ENCODE assay signal across 26 mouse cellular contexts in genomic region chr12:105738316-105739096, GRCm38 (mm10). TPM values are rescaled to one million over a fixed set of nuclear protein-coding genes. Genes with fewer than 3 reads are reported as not detected.
A peak's percentile ranks its signal among the peaks of the same experiment; 100 is the strongest.
DNase-seq lines count a peak whose midpoint lies in the region; ATAC-seq and TF ChIP-seq lines count a peak whose summit lies in the region.
"Had no signal": no experiment of that assay in that cellular context is flagged by ENCODE, and none has a peak within 500 bp of the region (broad histone marks: within the 10 kb centered on the region; RNA-seq: fewer than 3 reads in every experiment).

No protein-coding gene starts in this region.

- ATAC-seq in common myeloid progenitor, adult 5-6 weeks (replicated peaks; ENCODE audit: low read depth, poor library complexity, severe bottlenecking) = peak; percentile 34; the same call in 1 of the 2 replicates
- peak; percentile 70; the same call in 1 of the 2 replicates for ATAC-seq in liver, embryonic 14.5 days (ENCODE audit: insufficient read depth)
- no peak for ATAC-seq in hindbrain, postnatal 0 days
- no peak for ATAC-seq in forebrain, embryonic 13.5 days
- ATAC-seq: activated CD4-positive, CD25-positive, alpha-beta regulatory T cell, adult 4 months; midbrain, embryonic 16.5 days; Patski had no signal

- no peak overlapping the region for H3K27ac ChIP-seq in liver, embryonic 14.5 days
- no peak overlapping the region for H3K27ac ChIP-seq in hindbrain, postnatal 0 days
- no peak overlapping the region for H3K27ac ChIP-seq in forebrain, embryonic 13.5 days
- H3K27ac ChIP-seq in kidney, adult 2 months (ENCODE audit: insufficient read depth, low read depth, low read length) = no peak overlapping the region
- H3K27ac ChIP-seq: hindbrain, embryonic 12.5 days; limb, embryonic 13.5 days; midbrain, embryonic 10.5 days; neural tube, embryonic 13.5 days had no signal

- TF ChIP-seq CTCF in liver, embryonic 14.5 days (IDR thresholded peaks at IDR 0.05; ENCODE audit: low read depth) = no peak
- TF ChIP-seq CTCF in hindbrain, postnatal 0 days (IDR thresholded peaks at IDR 0.05; ENCODE audit: low read depth) = no peak
- TF ChIP-seq CTCF in kidney, adult 2 months (conservative IDR thresholded peaks at IDR 0.05; ENCODE audit: insufficient read depth, insufficient read length, low read depth, low read length) = no peak

- no peak overlapping the region for H3K9ac ChIP-seq in liver, embryonic 14.5 days (replicated peaks)
- no peak overlapping the region for H3K9ac ChIP-seq in hindbrain, postnatal 0 days (replicated peaks; ENCODE audit: low read length)
- H3K9ac ChIP-seq in forebrain, embryonic 13.5 days = no peak overlapping the region
- H3K9ac ChIP-seq: hindbrain, embryonic 12.5 days; limb, embryonic 13.5 days; lung, embryonic 14.5 days; neural tube, embryonic 13.5 days had no signal

- WGBS in liver, embryonic 14.5 days (ENCODE audit: insufficient replicate concordance) = 64% methylated on average over 15 of the region's 15 CpGs
- 75% methylated on average over 15 of the region's 15 CpGs for WGBS in hindbrain, postnatal 0 days
- WGBS in forebrain, embryonic 13.5 days = 84% methylated on average over 15 of the region's 15 CpGs
- 67% methylated on average over 15 of the region's 15 CpGs for WGBS in kidney, adult 2 months

- no peak overlapping the region for H3K4me2 ChIP-seq in liver, embryonic 14.5 days (ENCODE audit: low read depth)
- H3K4me2 ChIP-seq in hindbrain, postnatal 0 days (ENCODE audit: low read depth, low read length) = no peak overlapping the region
- H3K4me2 ChIP-seq in forebrain, embryonic 13.5 days = no peak overlapping the region
- H3K4me2 ChIP-seq: hindbrain, embryonic 12.5 days; limb, embryonic 13.5 days; lung, embryonic 14.5 days; neural tube, embryonic 13.5 days had no signal

- H3K4me3 ChIP-seq in liver, embryonic 14.5 days (ENCODE audit: insufficient read depth in 1 of 2, low read depth in 2 of 2, low read length in 2 of 2) = no peak overlapping the region
- H3K4me3 ChIP-seq in hindbrain, postnatal 0 days (ENCODE audit: low read length) = no peak overlapping the region
- H3K4me3 ChIP-seq in forebrain, embryonic 13.5 days = no peak overlapping the region
- no peak overlapping the region for H3K4me3 ChIP-seq in kidney, adult 2 months (ENCODE audit: insufficient read depth, low read depth, low read length)
- H3K4me3 ChIP-seq: hindbrain, embryonic 12.5 days; limb, embryonic 13.5 days; midbrain, embryonic 10.5 days; myocyte; neural tube, embryonic 13.5 days had no signal

- H3K36me3 ChIP-seq in liver, embryonic 14.5 days (replicated peaks; ENCODE audit: control insufficient read depth, insufficient read depth, low read depth) = no peaks in the 10 kb centered on the region
- no peaks in the 10 kb centered on the region for H3K36me3 ChIP-seq in hindbrain, postnatal 0 days (ENCODE audit: insufficient read depth, low read length)
- no peaks in the 10 kb centered on the region for H3K36me3 ChIP-seq in forebrain, embryonic 13.5 days (ENCODE audit: poor library complexity, severe bottlenecking)
- no peaks in the 10 kb centered on the region for H3K36me3 ChIP-seq in kidney, adult 2 months (ENCODE audit: control insufficient read depth, insufficient read depth, low read length)
- H3K36me3 ChIP-seq: hindbrain, embryonic 12.5 days; limb, embryonic 13.5 days; midbrain, embryonic 10.5 days; neural tube, embryonic 13.5 days had no signal

- no peak for TF ChIP-seq POLR2A in kidney, adult 2 months (IDR thresholded peaks at IDR 0.05; ENCODE audit: low read depth, low read length)

- H3K9me3 ChIP-seq in liver, embryonic 14.5 days (ENCODE audit: control insufficient read depth, low read length) = no peaks in the 10 kb centered on the region
- H3K9me3 ChIP-seq in hindbrain, postnatal 0 days (ENCODE audit: low read length) = no peaks in the 10 kb centered on the region
- no peaks in the 10 kb centered on the region for H3K9me3 ChIP-seq in forebrain, embryonic 13.5 days (replicated peaks)
- H3K9me3 ChIP-seq: hindbrain, embryonic 12.5 days; limb, embryonic 13.5 days; midbrain, embryonic 10.5 days; neural tube, embryonic 13.5 days had no signal

- H3K4me1 ChIP-seq in liver, embryonic 14.5 days (replicated peaks; ENCODE audit: control insufficient read depth in 2 of 2, insufficient read depth in 2 of 2, low read length in 1 of 2) = peaks cover 0 to 6% of the 10 kb centered on the region in 2 experiments; a peak in 2 of 4 replicates
- H3K4me1 ChIP-seq in hindbrain, postnatal 0 days (ENCODE audit: insufficient read depth, low read length) = no peaks in the 10 kb centered on the region
- H3K4me1 ChIP-seq in forebrain, embryonic 13.5 days = no peaks in the 10 kb centered on the region
- no peaks in the 10 kb centered on the region; the same call in 1 of the 2 replicates for H3K4me1 ChIP-seq in kidney, adult 2 months (ENCODE audit: control insufficient read depth, insufficient read depth, low read length)
- H3K4me1 ChIP-seq: neural tube, embryonic 13.5 days had no signal

- no peaks in the 10 kb centered on the region for H3K27me3 ChIP-seq in liver, embryonic 14.5 days (ENCODE audit: control insufficient read depth, insufficient read depth, low read length)
- no peaks in the 10 kb centered on the region for H3K27me3 ChIP-seq in hindbrain, postnatal 0 days (ENCODE audit: insufficient read depth, low read length)
- H3K27me3 ChIP-seq in forebrain, embryonic 13.5 days = no peaks in the 10 kb centered on the region
- H3K27me3 ChIP-seq in kidney, adult 2 months (replicated peaks; ENCODE audit: control insufficient read depth, insufficient read depth, low read length) = no peaks in the 10 kb centered on the region
- H3K27me3 ChIP-seq: hindbrain, embryonic 12.5 days; limb, embryonic 13.5 days; neural tube, embryonic 13.5 days; Patski had no signal

- TF ChIP-seq EP300 in liver, embryonic 14.5 days (IDR thresholded peaks at IDR 0.05; ENCODE audit: low read depth) = peak; percentile 72

- peak; percentile 25 for DNase-seq in embryo, embryonic 9.5 days (ENCODE audit: extremely low spot score)
- DNase-seq in embryo, embryonic 10 days (ENCODE audit: low spot score) = no peak
- peak; percentile 51 for DNase-seq in ES-CJ7 (ENCODE audit: low read depth, low spot score)
- DNase-seq in liver, embryonic 14.5 days (ENCODE audit: low read depth in 3 of 3, low spot score in 3 of 3) = no peak
- no peak for DNase-seq in hindbrain, postnatal 0 days (ENCODE audit: low spot score)
- no peak for DNase-seq in kidney, adult 2 months
- DNase-seq: adrenal gland, postnatal 10 days; cerebellum, adult 2 months; cerebellum, postnatal 25 days; heart, postnatal 10 days; kidney, adult 11 months; kidney, postnatal 10 days; lung, embryonic 14.5 days; right cerebral cortex, adult 18-20 months; right cerebral cortex, postnatal 4 days; thymus, postnatal 36 days had no signal

RNA-seq across cellular contexts. Expression of gene Ak7, which starts 32.7 kb away (rescaled TPM):
- not detected in 2 replicates for total RNA-seq in common myeloid progenitor, adult 5-6 weeks (2017)
- 0.04 and 0.05 TPM in 2 replicates for polyA plus RNA-seq in liver, embryonic 14.5 days (2012; rRNA removed)
- polyA plus RNA-seq in liver, embryonic 14.5 days (2014; fragmentation: Nextera tagmentation; extraction: Ambion mirVana) = not detected in 2 replicates
- 1.3 and 2.2 TPM in 2 replicates for total RNA-seq in hindbrain, postnatal 0 days (2014; rRNA removed)
- 1.4 and 1.8 TPM in 2 replicates for polyA plus RNA-seq in hindbrain, postnatal 0 days (2015; fragmentation: Nextera tagmentation; extraction: Ambion mirVana)
- polyA plus RNA-seq in forebrain, embryonic 13.5 days (2015; fragmentation: Nextera tagmentation; extraction: Ambion mirVana) = 1.0 and 1.7 TPM in 2 replicates
- polyA plus RNA-seq in kidney, adult 2 months (2012; rRNA removed) = 0.86 and 0.94 TPM in 2 replicates
- total RNA-seq: heart, postnatal 10 days had no signal
- polyA plus RNA-seq: lung, embryonic 14.5 days; Patski had no signal

RNA-seq across cellular contexts. Expression of gene Papola, which starts 46.0 kb away (rescaled TPM):
- total RNA-seq in common myeloid progenitor, adult 5-6 weeks (2017) = 166 and 176 TPM in 2 replicates
- 52.3 and 57.4 TPM in 2 replicates for polyA plus RNA-seq in liver, embryonic 14.5 days (2012; rRNA removed)
- polyA plus RNA-seq in liver, embryonic 14.5 days (2014; fragmentation: Nextera tagmentation; extraction: Ambion mirVana) = 79.2 and 88.7 TPM in 2 replicates
- total RNA-seq in hindbrain, postnatal 0 days (2014; rRNA removed) = 73.2 and 84.1 TPM in 2 replicates
- 119 and 120 TPM in 2 replicates for polyA plus RNA-seq in hindbrain, postnatal 0 days (2015; fragmentation: Nextera tagmentation; extraction: Ambion mirVana)
- 236 and 250 TPM in 2 replicates for polyA plus RNA-seq in forebrain, embryonic 13.5 days (2015; fragmentation: Nextera tagmentation; extraction: Ambion mirVana)
- polyA plus RNA-seq in kidney, adult 2 months (2012; rRNA removed) = 51.4 and 57.7 TPM in 2 replicates

RNA-seq across cellular contexts. Expression of gene Atg2b, which starts 53.5 kb away (rescaled TPM):
- 24.7 and 34.0 TPM in 2 replicates for total RNA-seq in common myeloid progenitor, adult 5-6 weeks (2017)
- polyA plus RNA-seq in liver, embryonic 14.5 days (2012; rRNA removed) = 9.6 and 13.3 TPM in 2 replicates
- 6.6 and 7.1 TPM in 2 replicates for polyA plus RNA-seq in liver, embryonic 14.5 days (2014; fragmentation: Nextera tagmentation; extraction: Ambion mirVana)
- total RNA-seq in hindbrain, postnatal 0 days (2014; rRNA removed) = 40.4 and 40.9 TPM in 2 replicates
- 8.1 and 9.0 TPM in 2 replicates for polyA plus RNA-seq in hindbrain, postnatal 0 days (2015; fragmentation: Nextera tagmentation; extraction: Ambion mirVana)
- polyA plus RNA-seq in forebrain, embryonic 13.5 days (2015; fragmentation: Nextera tagmentation; extraction: Ambion mirVana) = 11.5 and 13.0 TPM in 2 replicates
- 16.5 and 16.6 TPM in 2 replicates for polyA plus RNA-seq in kidney, adult 2 months (2012; rRNA removed)

RNA-seq across cellular contexts. Expression of gene Gskip, which starts 53.9 kb away (rescaled TPM):
- total RNA-seq in common myeloid progenitor, adult 5-6 weeks (2017) = 10.7 and 11.6 TPM in 2 replicates
- polyA plus RNA-seq in liver, embryonic 14.5 days (2012; rRNA removed) = 4.2 and 5.1 TPM in 2 replicates
- 12.0 and 13.7 TPM in 2 replicates for polyA plus RNA-seq in liver, embryonic 14.5 days (2014; fragmentation: Nextera tagmentation; extraction: Ambion mirVana)
- total RNA-seq in hindbrain, postnatal 0 days (2014; rRNA removed) = 11.0 and 12.1 TPM in 2 replicates
- polyA plus RNA-seq in hindbrain, postnatal 0 days (2015; fragmentation: Nextera tagmentation; extraction: Ambion mirVana) = 19.8 and 21.7 TPM in 2 replicates
- polyA plus RNA-seq in forebrain, embryonic 13.5 days (2015; fragmentation: Nextera tagmentation; extraction: Ambion mirVana) = 28.9 and 32.2 TPM in 2 replicates
- 6.6 and 9.0 TPM in 2 replicates for polyA plus RNA-seq in kidney, adult 2 months (2012; rRNA removed)

Comparison
In these comparisons a context has a peak if more than half of its experiments do, and no peak if none do; other contexts are left out.
1. DNase-seq: peak in embryo, embryonic 9.5 days (single experiment) and ES-CJ7 (single experiment); none in embryo, embryonic 10 days (single experiment), liver, embryonic 14.5 days (0 of 3), hindbrain, postnatal 0 days (single experiment) and kidney, adult 2 months (single experiment).
2. ATAC-seq: peak in common myeloid progenitor, adult 5-6 weeks (single experiment) and liver, embryonic 14.5 days (single experiment); none in hindbrain, postnatal 0 days (single experiment) and forebrain, embryonic 13.5 days (single experiment).